Mouse (Mus musculus): ENCODE data around the gene Itga1.

The Itga1 gene

GRCm38 (mm10) chr13:115095392-115095791 lies 6.4 kb downstream of the Itga1 start:
- H3K4me1 ChIP-seq (replicated peaks; ENCODE audit: low read depth, low read length), result peaks cover 45% of the 10 kb centered on the region
- TF ChIP-seq POU5F1 (IDR thresholded peaks at IDR 0.05; ENCODE audit: borderline replicate concordance, low read length) (no peak), NANOG (IDR thresholded peaks at IDR 0.05; ENCODE audit: borderline replicate concordance, low read length) (no peak), CTCF (conservative IDR thresholded peaks at IDR 0.05; ENCODE audit: low read length) (no peak)
- H3K27me3 ChIP-seq (ENCODE audit: insufficient read depth, low read length), result peaks cover 31% of the 10 kb centered on the region
- no peaks in the 10 kb centered on the region for H3K9me3 ChIP-seq (ENCODE audit: low read length)
- no peak overlapping the region for H3K4me3 ChIP-seq (replicated peaks; ENCODE audit: low read length)
- H3K36me3 ChIP-seq (ENCODE audit: insufficient read depth, low read length), result no peaks in the 10 kb centered on the region

GRCm38 (mm10) chr13:115091511-115091910 lies 10.3 kb downstream of the Itga1 start:
- peaks cover 49% of the 10 kb centered on the region for H3K4me1 ChIP-seq (replicated peaks; ENCODE audit: low read depth, low read length)
- H3K36me3 ChIP-seq (ENCODE audit: insufficient read depth, low read length), result peaks cover 19% of the 10 kb centered on the region
- no peak for TF ChIP-seq NANOG (IDR thresholded peaks at IDR 0.05; ENCODE audit: borderline replicate concordance, low read length)
- no peak for TF ChIP-seq CTCF (conservative IDR thresholded peaks at IDR 0.05; ENCODE audit: low read length)
- TF ChIP-seq POU5F1 (IDR thresholded peaks at IDR 0.05; ENCODE audit: borderline replicate concordance, low read length), result no peak
- H3K27me3 ChIP-seq (ENCODE audit: insufficient read depth, low read length), result peaks cover 11% of the 10 kb centered on the region; the same call in 1 of the 2 replicates
- no peaks in the 10 kb centered on the region for H3K9me3 ChIP-seq (ENCODE audit: low read length)
- no peak overlapping the region for H3K4me3 ChIP-seq (replicated peaks; ENCODE audit: low read length)

DNA sequence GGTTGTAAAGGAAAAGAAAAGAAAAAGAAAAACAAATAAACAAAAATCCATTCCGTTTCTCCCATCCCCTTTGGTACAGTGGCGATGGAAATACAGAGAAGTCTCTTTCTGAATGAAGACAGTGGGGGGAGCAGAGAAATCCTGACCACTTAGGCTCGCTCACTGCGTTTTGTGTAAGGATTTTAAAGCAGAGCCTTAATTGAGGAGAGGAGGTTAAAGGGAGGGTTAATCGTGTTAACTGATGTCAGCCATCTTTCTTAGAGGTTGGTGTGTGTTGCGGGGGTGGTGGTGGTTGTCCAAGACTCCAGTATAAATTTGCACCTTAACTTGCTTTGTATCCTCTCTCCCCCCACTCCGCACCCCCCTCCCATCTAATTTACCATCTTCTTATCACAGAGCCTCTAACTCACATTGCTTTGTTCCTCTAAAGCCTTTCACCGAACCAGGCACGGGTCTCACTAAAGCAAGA lies 10.8 kb downstream of the Itga1 start:
- Histone ChIP-seq H3K27me3 (ENCODE audit: insufficient read depth, low read length) (peaks cover 7% of the 10 kb centered on the region; the same call in 1 of the 2 replicates), H3K36me3 (ENCODE audit: insufficient read depth, low read length) (peaks cover 22% of the 10 kb centered on the region), H3K4me1 (replicated peaks; ENCODE audit: low read depth, low read length) (peaks cover 44% of the 10 kb centered on the region), H3K9me3 (ENCODE audit: low read length) (no peaks in the 10 kb centered on the region), H3K4me3 (replicated peaks; ENCODE audit: low read length) (peak overlapping the region; percentile 81)
- TF ChIP-seq NANOG (IDR thresholded peaks at IDR 0.05; ENCODE audit: borderline replicate concordance, low read length), result no peak
- no peak for TF ChIP-seq POU5F1 (IDR thresholded peaks at IDR 0.05; ENCODE audit: borderline replicate concordance, low read length)
- TF ChIP-seq CTCF (conservative IDR thresholded peaks at IDR 0.05; ENCODE audit: low read length), result no peak

GRCm38 (mm10) chr13:115090069-115090976 lies 11.4 kb downstream of the Itga1 start, which contains the start of gene Pelo:
Pelo (minus strand) TSS chr13:115090186.
- Histone ChIP-seq H3K36me3 (ENCODE audit: insufficient read depth, low read length) (peaks cover 26% of the 10 kb centered on the region), H3K4me3 (replicated peaks; ENCODE audit: low read length) (peak within 1 kb of the TSS; percentile 81), H3K27me3 (ENCODE audit: insufficient read depth, low read length) (peaks cover 3% of the 10 kb centered on the region; the same call in 1 of the 2 replicates), H3K9me3 (ENCODE audit: low read length) (no peaks in the 10 kb centered on the region), H3K4me1 (replicated peaks; ENCODE audit: low read depth, low read length) (peaks cover 42% of the 10 kb centered on the region)
- TF ChIP-seq NANOG (IDR thresholded peaks at IDR 0.05; ENCODE audit: borderline replicate concordance, low read length), result no peak
- TF ChIP-seq POU5F1 (IDR thresholded peaks at IDR 0.05; ENCODE audit: borderline replicate concordance, low read length), result no peak
- no peak for TF ChIP-seq CTCF (conservative IDR thresholded peaks at IDR 0.05; ENCODE audit: low read length)

GRCm38 (mm10) chr13:115089395-115090025 lies 12.3 kb downstream of the Itga1 start:
- H3K4me1 ChIP-seq (replicated peaks; ENCODE audit: low read depth, low read length), result peaks cover 42% of the 10 kb centered on the region
- peaks cover 26% of the 10 kb centered on the region for H3K36me3 ChIP-seq (ENCODE audit: insufficient read depth, low read length)
- TF ChIP-seq NANOG (IDR thresholded peaks at IDR 0.05; ENCODE audit: borderline replicate concordance, low read length), result no peak
- TF ChIP-seq POU5F1 (IDR thresholded peaks at IDR 0.05; ENCODE audit: borderline replicate concordance, low read length), result no peak
- TF ChIP-seq CTCF (conservative IDR thresholded peaks at IDR 0.05; ENCODE audit: low read length), result no peak
- peaks cover under 1% of the 10 kb centered on the region; the same call in 1 of the 2 replicates for H3K27me3 ChIP-seq (ENCODE audit: insufficient read depth, low read length)
- H3K9me3 ChIP-seq (ENCODE audit: low read length), result no peaks in the 10 kb centered on the region
- H3K4me3 ChIP-seq (replicated peaks; ENCODE audit: low read length), result peak overlapping the region; percentile 81

GRCm38 (mm10) chr13:115089020-115089394 lies 12.8 kb downstream of the Itga1 start:
- H3K9me3 ChIP-seq (ENCODE audit: low read length), result no peaks in the 10 kb centered on the region
- peak overlapping the region; percentile 81 for H3K4me3 ChIP-seq (replicated peaks; ENCODE audit: low read length)
- H3K36me3 ChIP-seq (ENCODE audit: insufficient read depth, low read length), result peaks cover 26% of the 10 kb centered on the region
- no peaks in the 10 kb centered on the region; the same call in 1 of the 2 replicates for H3K27me3 ChIP-seq (ENCODE audit: insufficient read depth, low read length)
- no peak for TF ChIP-seq NANOG (IDR thresholded peaks at IDR 0.05; ENCODE audit: borderline replicate concordance, low read length)
- TF ChIP-seq CTCF (conservative IDR thresholded peaks at IDR 0.05; ENCODE audit: low read length), result no peak
- no peak for TF ChIP-seq POU5F1 (IDR thresholded peaks at IDR 0.05; ENCODE audit: borderline replicate concordance, low read length)
- H3K4me1 ChIP-seq (replicated peaks; ENCODE audit: low read depth, low read length), result peaks cover 42% of the 10 kb centered on the region

DNA sequence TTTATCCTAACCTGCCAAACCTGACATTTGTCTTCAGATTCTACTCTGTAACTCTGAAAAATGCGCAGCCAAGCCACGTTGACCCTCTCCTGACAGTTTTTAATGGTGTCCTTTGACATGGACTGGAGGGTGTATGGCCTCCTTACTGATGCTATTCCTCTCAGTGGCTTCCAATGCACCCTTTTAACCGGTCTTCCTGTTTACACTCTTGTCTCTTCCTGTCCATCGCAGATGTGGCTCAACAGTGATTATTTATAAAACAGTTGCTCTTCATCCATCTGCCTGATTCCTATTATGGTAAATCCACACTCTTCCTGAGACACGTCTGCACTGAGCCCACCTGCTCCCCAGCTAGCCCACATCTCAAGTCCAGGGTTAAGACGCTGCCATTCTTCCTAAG lies 15.8 kb downstream of the Itga1 start:
- H3K4me1 ChIP-seq (replicated peaks; ENCODE audit: low read depth, low read length), result peaks cover 28% of the 10 kb centered on the region
- peaks cover 9% of the 10 kb centered on the region for H3K9me3 ChIP-seq (ENCODE audit: low read length)
- TF ChIP-seq POU5F1 (IDR thresholded peaks at IDR 0.05; ENCODE audit: borderline replicate concordance, low read length), result no peak
- no peak for TF ChIP-seq NANOG (IDR thresholded peaks at IDR 0.05; ENCODE audit: borderline replicate concordance, low read length)
- TF ChIP-seq CTCF (conservative IDR thresholded peaks at IDR 0.05; ENCODE audit: low read length), result no peak
- no peak overlapping the region for H3K4me3 ChIP-seq (replicated peaks; ENCODE audit: low read length)
- peaks cover 26% of the 10 kb centered on the region for H3K36me3 ChIP-seq (ENCODE audit: insufficient read depth, low read length)
- H3K27me3 ChIP-seq (ENCODE audit: insufficient read depth, low read length), result no peaks in the 10 kb centered on the region

DNA sequence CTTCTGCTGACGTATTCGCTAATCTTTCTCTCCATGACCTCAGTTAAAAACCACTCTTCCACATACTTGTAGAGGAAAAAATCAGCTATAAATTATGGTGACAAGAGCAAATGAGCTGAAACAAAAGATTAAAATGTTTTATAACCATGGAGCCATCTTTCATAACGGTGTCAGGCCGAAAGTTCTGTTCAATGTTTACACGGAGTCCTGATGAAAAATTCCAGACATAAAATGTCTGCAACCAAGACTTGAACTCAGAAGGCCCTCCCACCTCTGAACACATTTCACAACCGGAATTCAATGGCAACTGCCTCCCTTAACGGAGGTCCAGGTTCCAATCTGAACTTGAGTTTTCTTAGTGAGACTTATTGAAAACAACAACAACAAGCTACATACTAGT lies 19.4 kb downstream of the Itga1 start:
- TF ChIP-seq POU5F1 (IDR thresholded peaks at IDR 0.05; ENCODE audit: borderline replicate concordance, low read length) (no peak), CTCF (conservative IDR thresholded peaks at IDR 0.05; ENCODE audit: low read length) (no peak)
- Histone ChIP-seq H3K9me3 (ENCODE audit: low read length) (peaks cover 9% of the 10 kb centered on the region), H3K4me3 (replicated peaks; ENCODE audit: low read length) (no peak overlapping the region)

More for the DNA sequence above, 19.4 kb downstream of the Itga1 start:
- no peaks in the 10 kb centered on the region for H3K27me3 ChIP-seq (ENCODE audit: insufficient read depth, low read length)
- H3K4me1 ChIP-seq (replicated peaks; ENCODE audit: low read depth, low read length), result peaks cover 14% of the 10 kb centered on the region
- peaks cover 14% of the 10 kb centered on the region for H3K36me3 ChIP-seq (ENCODE audit: insufficient read depth, low read length)
